Mouse (Mus musculus) bone marrow, adult 2 months (tissue): ENCODE results near the gene Smarca2. TPM values are rescaled to one million over a fixed set of nuclear protein-coding genes. Genes with fewer than 3 reads are reported as not detected.

Source experiments
- H3K27ac ChIP-seq: fragments of 200-500 bp; 2 replicates; pipeline ENCODE4 v1.5.1; 2012; ENCODE audit warnings: low read depth, mild to moderate bottlenecking, control low read depth, inconsistent platforms, low read length; ENCODE audit not compliant: control insufficient read depth, poor library complexity, insufficient read depth
- H3K4me1 ChIP-seq: fragments of 200-500 bp; 2 replicates; pipeline ENCODE4 v1.6.1; 2011; ENCODE audit warnings: low read length; ENCODE audit not compliant: control insufficient read depth, insufficient read depth
- H3K4me3 ChIP-seq: fragments of 200-500 bp; replicated peaks from 2 replicates; pipeline ENCODE3; 2011; ENCODE audit warnings: mild to moderate bottlenecking, low read depth, low read length, control low read depth; ENCODE audit not compliant: control insufficient read depth
- CTCF ChIP-seq: fragments of 200-500 bp; IDR thresholded peaks from 2 replicates; pipeline ENCODE4 v1.5.1; 2011; ENCODE audit warnings: low read length, control low read depth; ENCODE audit not compliant: control insufficient read depth, insufficient read depth
- POLR2A ChIP-seq: fragments of 200-500 bp; IDR thresholded peaks from 2 replicates; pipeline ENCODE4 v1.6.1; 2011; ENCODE audit warnings: low read depth, mild to moderate bottlenecking, control low read depth, low read length, borderline replicate concordance; ENCODE audit not compliant: control insufficient read depth
- WGBS: fragments of 180-500 bp; shearing (Covaris S2); methylation state at CpG from one replicate; pipeline ENCODE4 v1.1.7; 2018; 5-methylcytosine and 5-hydroxymethylcytosine counted together
- polyA plus RNA-seq: library from polyadenylated mRNA; stranded (reverse); fragments of >200 nt; gene quantifications from 2 replicates; pipeline ENCODE4 v1.2.4, GENCODE M21; 2011; ENCODE audit warnings: low replicate concordance; ENCODE audit not compliant: missing spikeins, insufficient read depth, insufficient read length

Gene Smarca2
- polyA plus RNA-seq, 1 experiment, result 77.8 TPM

DNA sequence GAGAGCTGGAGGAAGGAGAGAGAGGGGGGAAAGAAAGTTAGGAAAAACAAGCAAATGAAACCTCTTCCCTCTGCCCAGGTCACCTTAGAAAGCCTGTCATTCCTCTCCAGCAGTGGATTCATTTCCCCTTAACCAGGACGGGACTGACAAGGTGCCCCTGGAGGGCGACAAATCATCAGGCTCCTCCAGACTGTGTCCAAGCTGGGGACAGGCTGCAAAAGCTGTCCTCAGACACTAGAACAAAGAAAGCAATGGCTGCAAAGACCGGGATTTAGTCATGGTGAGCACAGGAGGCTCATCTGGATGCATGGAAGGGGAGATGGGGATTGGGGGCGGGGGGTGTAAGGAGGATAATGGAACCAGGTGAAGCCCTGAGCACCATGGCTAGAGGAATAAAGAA lies 209.8 kb downstream of the Smarca2 start:
- 74% methylated on average over 4 of the region's 4 CpGs for WGBS
- no peaks in the 10 kb centered on the region for H3K4me1 ChIP-seq
- no peak for TF ChIP-seq POLR2A
- TF ChIP-seq CTCF, result no peak

GRCm38 (mm10) chr19:26817901-26818300 lies 213.1 kb downstream of the Smarca2 start:
- H3K27ac ChIP-seq, result no peak overlapping the region
- WGBS, result 81% methylated on average over 4 of the region's 4 CpGs
- no peak for TF ChIP-seq POLR2A
- no peak for TF ChIP-seq CTCF
- H3K4me1 ChIP-seq, result peaks cover 3% of the 10 kb centered on the region
- no peak overlapping the region for H3K4me3 ChIP-seq

More for the DNA sequence above, 209.8 kb downstream of the Smarca2 start:
- H3K4me3 ChIP-seq, result no peak overlapping the region
- no peak overlapping the region for H3K27ac ChIP-seq
